Mouse (Mus musculus) adrenal gland, postnatal 4 days (tissue): Measurements from ENCODE around the gene Ubxn6. TPM values are rescaled to one million over a fixed set of nuclear protein-coding genes. Genes with fewer than 3 reads are reported as not detected.
"Not testable (repeated sequence)": the region's sequence is repeated elsewhere in the genome, so short reads cannot be mapped to it uniquely, and the experiment has no call there.

ENCODE experiments used
- DNase-seq, 2 experiments: peaks; one replicate each; pipeline ENCODE4 v3.0.0; 2021 to 2022; ENCODE audit warnings: low spot score in 2 of 2, mixed read lengths in 2 of 2
- total RNA-seq, 2 experiments: library from RNA; stranded (reverse); gene quantifications; 2 replicates each; pipeline ENCODE4 v1.2.3; 2021

Ubxn6 gene
- total RNA-seq, 2 experiments from 2014 or later = 74.6 to 76.8 TPM

DNA sequence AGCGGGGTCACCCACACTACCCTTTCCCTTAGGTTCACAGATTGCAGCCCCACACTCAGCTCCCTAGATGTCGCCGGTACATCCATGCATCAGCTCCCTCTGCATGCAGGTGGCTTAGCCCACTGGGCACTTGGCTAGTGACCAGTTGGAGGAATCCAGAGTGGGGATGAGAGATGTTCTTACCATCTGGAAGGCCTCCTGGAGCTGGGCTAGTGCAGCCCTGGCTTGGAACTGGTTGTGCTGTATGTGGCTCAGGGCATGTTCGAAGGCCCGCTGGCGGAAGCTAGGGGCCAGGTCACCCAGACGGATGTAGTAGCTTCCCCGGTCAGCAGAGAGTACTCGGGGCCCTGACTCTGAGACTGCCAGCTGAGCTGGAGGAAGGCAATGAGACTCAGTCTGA lies 28.1 kb upstream of the Ubxn6 start:
- DNase-seq = no peak

DNA sequence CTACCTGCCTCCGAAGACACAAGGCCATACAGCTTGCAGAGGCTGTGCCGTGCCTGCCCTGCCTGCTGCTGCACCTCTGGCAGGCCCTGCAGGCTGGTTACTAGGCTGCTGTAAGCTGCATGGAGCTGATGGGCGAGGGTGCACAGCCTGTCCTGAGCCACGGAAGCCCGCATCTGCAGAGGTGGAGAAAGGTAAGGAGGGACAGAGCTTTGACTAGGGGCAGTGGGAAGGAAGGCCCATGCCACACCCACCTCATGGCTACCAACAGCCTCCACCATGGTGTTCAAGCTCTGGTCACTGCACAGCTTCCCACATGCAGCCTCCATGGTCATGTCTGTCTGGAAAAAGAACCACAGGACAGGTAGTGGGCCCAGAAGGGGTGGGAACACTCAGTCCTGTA lies 27.3 kb upstream of the Ubxn6 start:
- no peak for DNase-seq

DNA sequence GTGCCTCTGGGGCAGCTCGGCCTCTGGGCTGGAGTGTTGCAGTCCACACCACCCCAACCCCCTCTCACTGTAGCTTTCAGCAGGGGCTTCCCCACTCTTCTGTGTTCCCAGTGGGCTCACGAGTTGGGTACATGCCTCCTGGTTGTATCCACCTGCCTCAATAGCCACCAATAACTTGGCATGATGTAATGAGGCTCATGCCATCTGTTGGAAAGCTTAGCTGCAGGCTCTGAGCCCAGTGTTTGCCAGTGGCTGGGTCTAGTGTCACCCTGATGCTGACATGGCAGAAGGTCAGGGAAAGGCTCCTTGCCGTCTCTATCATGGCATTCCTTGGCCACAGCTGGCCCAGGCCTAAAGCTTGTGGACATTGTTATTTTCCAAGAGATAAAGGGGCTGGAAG lies 26.0 kb upstream of the Ubxn6 start:
- DNase-seq = no peak

DNA sequence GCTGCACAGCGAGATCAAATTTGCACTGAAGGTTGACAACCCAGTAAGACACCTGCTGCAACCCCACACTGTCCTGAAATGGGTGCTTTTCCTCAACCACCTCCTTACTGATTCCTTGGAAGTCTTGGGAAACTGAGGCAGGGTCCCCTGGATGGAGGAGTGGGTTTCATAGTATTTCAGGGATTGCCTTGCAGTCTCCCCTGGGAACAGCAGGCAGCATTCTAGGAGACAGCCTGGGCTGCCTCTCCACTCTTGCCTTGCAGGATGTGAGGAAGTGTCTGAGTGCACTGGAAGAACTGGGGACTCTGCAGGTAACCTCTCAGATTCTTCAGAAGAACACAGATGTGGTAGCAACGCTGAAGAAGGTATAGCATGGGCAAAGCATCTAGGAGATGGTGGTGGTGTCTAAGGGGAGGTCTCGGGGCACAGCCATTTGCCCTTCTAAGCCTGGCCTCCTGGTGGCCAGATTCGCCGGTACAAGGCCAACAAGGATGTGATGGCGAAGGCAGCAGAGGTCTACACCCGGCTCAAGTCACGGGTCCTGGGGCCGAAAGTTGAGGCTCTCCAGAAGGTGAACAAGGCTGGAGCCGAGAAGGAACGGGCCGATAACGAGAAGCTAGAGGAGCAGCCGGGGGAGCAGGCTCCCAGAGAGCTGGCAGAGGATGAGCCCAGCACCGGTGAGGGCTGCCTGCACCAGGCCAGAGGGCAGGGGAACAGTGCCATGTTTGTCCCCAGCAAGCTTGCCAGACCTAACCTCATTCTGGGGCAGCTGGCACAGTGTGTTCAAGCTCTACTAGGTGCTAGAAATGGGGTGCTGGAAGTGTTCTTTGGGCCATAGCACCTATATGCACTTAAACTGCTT lies 24.1 kb upstream of the Ubxn6 start:
- no peak for DNase-seq

DNA sequence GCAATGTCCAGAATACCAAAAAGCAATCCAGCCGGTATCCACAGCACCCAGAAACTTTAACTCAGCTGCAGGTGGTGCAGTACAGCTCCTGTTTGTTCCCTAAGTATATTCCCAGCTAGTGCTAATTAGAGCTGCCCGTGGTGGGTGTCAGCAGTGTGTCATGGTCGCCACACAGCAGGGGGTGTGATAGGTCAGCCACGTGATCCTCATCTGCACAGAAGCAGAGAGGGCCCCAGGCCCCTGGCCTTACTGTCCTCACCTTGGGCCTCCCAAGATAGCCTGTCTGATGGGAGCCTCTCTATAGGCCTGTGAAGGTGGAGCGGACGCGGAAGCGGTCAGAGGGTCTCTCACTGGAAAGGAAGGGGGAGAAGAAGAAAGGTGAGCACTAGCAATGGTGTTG lies 23.4 kb upstream of the Ubxn6 start:
- DNase-seq = no peak

DNA sequence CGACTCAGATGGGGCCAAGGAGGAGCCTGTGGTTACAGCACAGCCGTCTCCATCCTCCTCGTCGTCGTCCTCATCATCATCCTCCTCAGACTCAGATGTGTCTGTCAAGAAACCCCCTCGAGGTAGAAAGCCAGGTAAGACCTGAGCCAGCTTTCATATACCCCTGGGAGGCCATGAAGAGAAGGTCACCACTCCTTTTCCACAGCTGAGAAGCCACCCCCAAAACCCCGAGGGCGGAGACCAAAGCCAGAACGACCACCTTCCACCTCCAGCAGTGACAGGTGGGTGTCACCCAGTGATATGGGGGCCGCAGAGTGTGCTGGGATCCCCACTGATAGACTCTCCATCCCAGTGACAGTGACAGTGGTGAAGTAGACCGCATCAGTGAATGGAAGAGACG lies 22.1 kb upstream of the Ubxn6 start:
- DNase-seq = no peak

DNA sequence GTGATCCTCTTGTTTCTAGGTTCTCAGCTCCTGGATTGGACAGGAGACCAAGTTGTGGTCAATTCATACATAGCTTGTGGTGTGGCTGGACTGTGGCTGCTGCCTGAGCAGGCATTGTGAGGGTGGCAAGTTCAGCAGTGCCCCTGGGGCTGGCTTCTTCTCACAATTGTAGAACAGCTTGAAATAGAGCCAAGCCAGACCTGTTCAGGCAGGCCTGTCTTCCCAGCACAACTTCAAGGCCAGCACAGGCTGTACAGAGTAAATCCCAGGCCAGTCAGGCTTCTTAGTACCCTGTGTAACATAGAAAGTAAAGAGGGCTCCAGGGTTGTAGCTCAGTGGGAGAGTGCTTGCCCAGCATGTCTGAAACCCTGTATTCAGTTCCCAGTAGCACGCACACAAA lies 18.0 kb upstream of the Ubxn6 start:
- no peak for DNase-seq

DNA sequence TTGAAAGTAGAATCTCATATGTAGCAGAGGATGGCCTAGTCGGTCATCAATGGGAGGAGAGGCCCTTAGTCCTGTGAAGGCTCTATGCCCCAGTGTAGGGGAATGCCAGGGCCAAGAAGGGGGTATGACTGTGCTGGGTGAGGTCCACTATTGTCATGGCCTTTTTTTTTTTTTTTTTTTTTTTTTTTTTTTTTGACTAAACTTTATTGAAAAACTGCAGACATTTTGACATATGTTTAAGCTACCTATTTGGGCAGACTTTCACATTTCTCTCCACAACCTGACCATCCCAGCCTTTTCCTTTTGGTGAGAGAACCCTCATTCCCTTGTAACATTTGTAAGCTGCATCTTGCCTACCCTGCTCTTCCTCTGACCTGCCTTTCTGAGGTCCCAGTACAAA lies 17.5 kb upstream of the Ubxn6 start:
- DNase-seq = no peak

DNA sequence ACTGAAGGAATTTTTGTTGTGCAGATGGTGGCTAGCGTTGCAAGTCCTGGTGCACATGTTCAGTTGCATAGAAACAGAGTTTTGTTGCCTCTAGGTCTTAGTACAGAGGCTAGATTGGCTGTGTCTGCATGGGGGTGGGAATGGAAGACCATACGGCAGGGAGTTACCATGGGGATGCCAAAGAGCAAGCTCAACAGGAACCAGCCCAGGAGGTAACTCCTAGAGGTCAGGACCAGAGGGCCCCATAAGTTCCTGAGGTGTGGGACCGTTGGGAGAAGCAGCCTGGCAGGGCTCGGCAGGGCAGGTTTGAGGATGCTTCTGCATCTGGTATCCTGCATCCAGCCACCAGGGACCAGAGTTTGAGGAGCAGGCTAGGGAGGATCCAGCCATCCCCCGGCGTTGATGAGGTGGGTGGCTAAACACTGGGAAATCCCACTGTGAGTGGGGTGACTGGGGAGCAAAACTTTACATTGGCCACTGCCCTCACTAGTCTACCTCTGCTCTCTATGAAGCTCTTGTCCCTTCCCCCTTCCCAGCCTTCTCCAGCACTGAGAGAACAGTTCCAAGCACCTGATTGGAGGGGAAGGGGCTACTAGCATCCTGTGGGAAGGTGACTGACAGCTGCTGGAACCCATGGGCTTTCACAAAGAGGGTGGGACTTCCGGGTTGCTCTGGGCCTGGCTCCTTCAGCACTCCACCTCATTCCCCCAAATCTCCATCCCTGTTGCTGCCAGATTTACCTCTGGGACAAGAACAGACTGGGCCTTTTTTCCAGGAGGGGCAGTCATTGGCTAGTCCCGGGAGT lies 6.2 kb upstream of the Ubxn6 start:
- DNase-seq = no peak

DNA sequence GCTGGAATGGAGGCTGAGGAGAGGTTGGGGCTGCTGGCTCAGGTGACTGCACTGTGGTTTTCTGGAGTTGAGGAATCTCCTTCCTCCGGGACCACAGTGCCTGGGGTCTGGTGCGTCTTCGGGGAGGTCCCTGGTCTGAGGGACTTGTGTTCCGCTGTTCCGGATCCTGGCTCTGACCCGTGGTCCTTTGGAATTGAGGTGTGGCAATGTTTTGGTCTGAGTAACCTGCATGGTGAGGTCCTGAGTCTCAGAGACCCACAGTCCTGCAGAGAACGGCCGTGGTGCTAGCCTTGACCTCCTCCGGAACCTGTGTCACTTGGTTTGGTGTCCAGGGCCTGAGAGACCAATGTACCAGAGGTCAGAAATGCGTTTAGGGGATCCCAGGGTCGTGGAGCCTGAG lies 5.1 kb upstream of the Ubxn6 start:
- DNase-seq = no peak

DNA sequence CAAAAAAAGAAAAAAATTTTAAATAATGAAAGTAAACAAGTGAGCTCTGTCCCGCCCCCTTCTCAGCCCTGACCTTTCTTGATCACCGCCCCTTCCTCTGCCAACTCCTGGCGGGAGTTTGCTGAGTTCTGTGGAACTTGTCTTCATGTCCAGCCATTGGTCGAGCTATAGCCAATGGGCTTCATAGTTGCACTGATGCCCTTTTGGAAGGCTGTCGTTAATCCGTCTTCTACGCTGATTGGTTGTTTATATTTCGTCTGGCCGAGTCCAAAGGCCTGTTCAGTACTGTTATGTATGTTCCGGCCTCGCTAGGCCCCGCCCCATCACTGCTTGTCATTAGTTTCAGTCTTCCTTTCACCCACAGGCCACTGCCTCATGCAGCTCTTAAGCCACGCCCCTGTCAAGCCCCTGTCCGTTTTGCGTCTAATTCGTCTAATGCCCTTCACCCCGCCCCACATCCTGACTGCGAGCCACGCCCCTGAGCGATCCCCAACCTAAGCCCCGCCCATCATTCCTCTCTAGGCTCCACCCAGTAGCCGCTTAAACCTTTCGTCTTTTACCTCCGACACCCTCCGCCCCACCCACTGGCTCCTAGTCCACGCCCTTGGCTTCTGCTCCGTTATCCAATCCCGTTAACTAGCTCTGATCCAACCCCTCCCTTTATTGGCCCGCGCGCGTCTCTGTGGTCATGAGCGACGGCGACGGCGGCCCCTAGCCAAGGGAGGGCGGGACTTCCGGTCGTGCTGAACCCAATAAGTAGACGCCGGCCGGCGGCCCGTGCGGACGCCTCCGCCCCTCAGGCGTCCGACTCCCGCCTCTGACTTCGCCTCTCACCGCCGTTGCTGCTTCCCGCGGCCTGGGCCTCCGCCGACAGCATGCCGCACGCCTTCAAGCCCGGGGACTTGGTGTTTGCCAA lies 4.3 kb upstream of the Ubxn6 start, which contains the start of gene Hdgfl2:
TSS of gene Hdgfl2 (plus strand) at position 755 of the 916 bp plus-strand sequence.
- DNase-seq = peak; percentile 96 to 98

DNA sequence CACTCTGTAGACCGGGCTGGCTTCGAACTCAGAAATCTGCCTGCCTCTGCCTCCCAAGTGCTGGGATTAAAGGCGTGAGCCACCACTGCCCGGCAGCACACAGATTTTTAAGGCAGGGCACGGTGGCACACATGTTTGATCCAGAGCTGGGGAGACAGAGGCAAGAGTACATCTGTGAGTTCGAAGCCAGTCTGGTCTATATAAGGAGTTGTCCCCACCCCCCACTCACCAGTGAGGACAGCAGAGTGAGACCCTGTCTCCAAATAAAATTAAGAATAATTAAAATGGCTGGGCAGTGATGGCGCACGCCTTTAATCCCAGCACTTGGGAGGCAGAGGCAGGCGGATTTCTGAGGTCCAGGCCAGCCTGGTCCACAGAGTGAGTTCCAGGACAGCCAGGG lies 3.5 kb upstream of the Ubxn6 start:
- not testable (repeated sequence) for DNase-seq

DNA sequence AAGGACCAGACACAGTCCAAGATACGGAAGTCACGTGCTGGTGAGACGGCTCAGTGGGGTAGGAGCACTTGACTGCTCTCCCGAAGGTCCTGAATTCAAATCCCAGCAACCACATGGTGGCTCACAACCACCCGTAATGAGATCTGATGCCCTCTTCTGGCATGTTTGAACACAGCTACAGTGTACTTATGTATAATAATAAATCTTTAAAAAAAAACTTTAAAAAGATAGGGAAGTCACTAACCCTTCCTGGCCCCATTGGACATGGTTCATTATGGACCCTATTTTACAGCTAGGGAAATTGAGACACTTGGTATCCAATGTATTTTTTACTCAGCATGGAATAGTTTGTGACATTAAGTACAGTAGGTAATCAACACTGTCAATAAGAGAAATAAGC lies 2.7 kb upstream of the Ubxn6 start:
- DNase-seq = no peak

DNA sequence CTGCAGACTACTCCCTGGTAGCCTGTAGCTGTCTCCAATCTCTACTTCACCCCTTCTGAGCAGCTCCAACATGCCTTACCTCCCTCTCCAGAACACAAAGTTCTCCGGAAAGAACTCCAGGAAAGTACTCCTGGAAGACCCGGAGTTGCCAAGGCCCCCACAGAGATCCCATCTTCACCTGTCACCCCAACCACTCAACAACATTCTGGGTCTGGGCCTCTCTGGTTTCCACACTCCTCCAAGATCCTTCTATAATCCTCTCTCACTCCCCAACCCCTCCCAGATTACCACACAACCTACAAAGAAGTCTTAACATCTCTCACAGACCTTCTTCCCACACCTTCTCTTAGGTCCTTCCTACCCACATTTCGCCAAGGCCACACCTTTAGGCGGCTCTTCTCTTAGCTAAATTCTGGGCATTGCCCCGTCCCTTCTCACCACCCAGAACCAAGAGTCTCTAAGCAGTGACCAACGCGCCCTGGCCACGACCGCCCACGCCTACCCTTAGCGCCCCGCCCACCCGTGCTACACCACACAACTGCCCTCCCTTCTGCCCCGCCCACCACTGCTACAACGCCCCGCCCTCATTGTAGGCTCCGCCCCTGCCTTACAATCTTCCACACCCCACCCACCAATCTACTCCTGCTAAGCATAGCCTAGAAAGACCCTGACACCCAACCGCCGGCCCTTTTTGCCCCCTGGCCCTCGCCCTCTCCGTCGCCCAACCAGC lies 566 bp downstream of the Ubxn6 start:
- DNase-seq = peak; percentile 66 to 84

DNA sequence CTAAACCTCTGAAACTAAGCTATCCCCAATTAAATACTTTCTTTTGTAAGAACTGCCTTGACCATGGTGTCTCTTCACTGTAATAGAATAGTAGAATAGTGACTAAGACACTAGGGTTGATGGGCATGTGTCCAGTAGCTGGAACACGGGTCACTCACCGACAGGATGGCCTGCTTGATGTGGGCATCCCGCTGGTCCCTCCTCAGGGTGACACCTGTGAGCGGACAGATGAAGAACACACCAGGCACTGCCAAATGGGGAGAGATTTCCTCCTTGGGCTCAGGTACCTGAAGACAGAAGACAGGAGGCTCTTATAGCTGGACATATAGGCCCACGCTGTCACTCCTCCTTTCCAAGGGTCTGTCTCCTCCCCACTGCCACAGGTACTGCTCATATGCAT lies 2.6 kb downstream of the Ubxn6 start:
- DNase-seq = no peak

DNA sequence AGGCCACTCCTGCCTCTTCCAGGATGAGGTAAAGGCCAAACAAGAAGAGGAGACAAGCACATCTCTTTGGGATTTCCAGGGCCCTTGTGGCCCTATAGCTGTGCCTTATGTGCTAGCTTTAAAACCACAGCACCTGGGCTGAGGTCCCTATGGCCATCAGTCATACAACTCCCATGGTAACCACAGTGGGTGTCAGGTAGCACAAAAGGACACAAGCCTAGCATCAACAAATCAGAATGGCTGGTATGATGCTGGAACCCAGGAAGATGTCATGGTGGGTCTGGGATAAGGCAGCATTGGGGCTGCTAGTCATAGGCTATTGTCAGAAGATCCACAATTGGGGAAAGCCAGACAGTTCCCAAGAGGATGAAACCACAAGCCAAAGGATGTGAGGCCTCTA lies 3.7 kb downstream of the Ubxn6 start:
- no peak for DNase-seq

DNA sequence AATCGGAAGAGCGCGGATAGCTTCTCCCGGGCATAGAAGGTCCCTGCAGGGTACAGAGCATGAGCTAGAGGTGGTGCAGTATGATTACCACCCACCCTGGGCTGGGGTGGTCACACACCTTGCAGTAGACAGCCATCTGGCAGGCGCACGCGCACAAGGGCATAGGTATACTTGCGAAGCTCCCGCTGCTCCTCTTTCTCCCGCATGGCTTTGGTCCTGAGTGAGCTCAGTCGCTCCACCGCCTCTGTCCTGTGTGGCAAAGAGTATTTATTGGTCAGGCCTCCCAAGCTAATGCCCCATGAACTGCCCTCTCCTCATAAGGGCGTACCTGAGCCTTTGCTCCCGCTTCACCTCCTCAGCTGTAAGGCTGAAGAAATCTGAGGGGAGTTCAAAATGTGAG lies 5.8 kb downstream of the Ubxn6 start:
- no peak for DNase-seq

DNA sequence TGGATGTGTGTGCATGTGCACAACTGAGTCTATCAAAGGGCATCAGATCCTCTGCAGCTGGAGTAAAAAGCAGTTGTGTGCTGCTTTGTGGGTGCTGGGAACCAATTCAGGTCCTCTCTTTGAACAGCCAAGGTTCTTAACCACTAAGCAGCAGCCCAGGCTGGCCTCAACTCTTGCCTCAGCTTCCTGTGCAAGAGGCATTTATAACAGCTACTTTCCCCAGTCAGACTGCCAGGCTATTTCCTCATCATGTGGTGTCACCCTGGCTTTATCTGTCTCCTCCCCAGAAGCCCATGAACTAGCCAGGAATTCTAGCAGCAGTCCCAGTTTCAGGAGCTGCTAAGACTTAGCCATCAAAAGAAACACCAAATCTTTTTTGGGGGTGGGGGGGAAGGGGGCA lies 8.4 kb downstream of the Ubxn6 start:
- no peak for DNase-seq

DNA sequence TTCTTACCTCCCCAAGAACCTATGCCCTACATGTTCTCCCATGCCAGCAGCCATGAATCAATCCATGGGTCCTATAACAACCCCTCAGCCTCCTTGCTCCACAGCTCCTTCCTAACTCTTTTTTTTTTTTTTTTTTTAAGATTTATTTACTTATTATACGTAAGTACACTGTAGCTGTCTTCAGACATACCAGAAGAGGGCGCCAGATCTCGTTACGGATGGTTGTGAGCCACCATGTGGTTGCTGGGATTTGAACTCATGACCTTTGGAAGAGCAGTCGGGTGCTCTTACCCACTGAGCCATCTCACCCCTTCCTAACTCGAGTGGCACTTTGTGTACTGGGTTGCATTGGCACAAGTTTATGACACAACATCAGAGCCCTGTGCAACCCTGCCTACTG lies 9.1 kb downstream of the Ubxn6 start:
- DNase-seq = not testable (repeated sequence)

DNA sequence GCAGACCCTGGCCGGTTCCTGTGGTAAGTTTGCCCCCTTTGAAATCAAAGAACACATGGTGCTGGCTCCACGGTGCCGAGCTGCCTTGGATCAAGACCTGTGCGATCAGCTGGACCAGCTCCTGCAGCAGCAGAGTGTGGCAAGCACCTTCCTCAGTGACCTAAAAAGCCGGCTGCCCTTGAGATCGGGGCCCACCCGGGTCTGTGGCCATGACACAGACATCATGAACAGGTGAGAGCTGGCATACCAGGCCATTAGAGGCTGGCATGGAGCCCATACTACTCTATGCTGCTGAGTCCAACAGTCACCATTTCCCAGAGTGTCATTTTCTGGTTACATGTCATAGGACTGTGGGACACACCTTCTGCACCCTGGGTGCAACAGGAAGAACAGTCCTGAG lies 12.7 kb downstream of the Ubxn6 start:
- DNase-seq = no peak
